Mouse (Mus musculus) embryonic stem cell, embryonic (primary cell): Measurements from ENCODE around the gene 2410002F23Rik.
"Not testable (repeated sequence)": the region's sequence is repeated elsewhere in the genome, so short reads cannot be mapped to it uniquely, and the experiment has no call there.

ENCODE experiments used
- CTCF ChIA-PET, 4 experiments: fragments of 300-600 bp in 2 of 4; fragments of 350-600 bp in 2 of 4; sonication (Branson Sonifier 250); formaldehyde crosslinking; loops; one replicate each; lab custom pipeline; 2022; ENCODE audit warnings: inconsistent platforms in 2 of 4; lab: Charles Lee
- POLR2A ChIA-PET, 4 experiments: fragments of 300-600 bp in 2 of 4; fragments of 350-600 bp in 2 of 4; sonication (Branson Sonifier 250); formaldehyde crosslinking; loops; one replicate each; lab custom pipeline; 2022; ENCODE audit warnings: antibody characterized with exemption in 4 of 4, inconsistent platforms in 1 of 4; lab: Charles Lee

2410002F23Rik gene

DNA sequence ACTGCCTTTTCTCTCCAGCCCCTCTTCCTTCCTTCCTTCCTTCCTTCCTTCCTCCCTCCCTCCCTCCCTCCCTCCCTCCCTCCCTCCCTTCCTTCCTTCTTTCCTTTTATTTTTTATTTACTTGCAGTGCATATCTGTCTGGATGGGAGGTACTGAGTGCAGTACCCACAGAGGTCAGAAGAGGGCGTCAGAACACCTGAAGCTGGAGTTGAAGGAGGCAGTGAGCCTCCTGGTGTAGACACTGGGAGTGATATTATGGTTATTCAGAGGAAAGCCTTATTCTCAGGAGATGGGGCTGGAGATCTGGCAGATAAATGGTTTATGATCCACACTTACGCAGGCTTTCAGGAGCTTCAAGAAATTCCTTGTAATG, 30.7 kb downstream of the 2410002F23Rik start:
- CTCF ChIA-PET: interaction anchor here (0.5 to 3.0 kb wide), 25 partner anchors 11 to 244 kb away, joined by 3 to 23 read pairs (median 4); partner anchors contain the start of genes 1700028J19Rik (in 1 of the 4) and 2410002F23Rik (in 1 of the 4)
- POLR2A ChIA-PET: interaction anchor here (0.6 to 3.1 kb wide), 43 partner anchors 8 to 471 kb away, joined by 3 to 46 read pairs (median 6); partner anchors contain the start of genes 1700028J19Rik (in 3 of the 4), 2410002F23Rik (in 3 of the 4), Fam71e1 (in 2 of the 4) and Emc10 (in 1 of the 4)

DNA sequence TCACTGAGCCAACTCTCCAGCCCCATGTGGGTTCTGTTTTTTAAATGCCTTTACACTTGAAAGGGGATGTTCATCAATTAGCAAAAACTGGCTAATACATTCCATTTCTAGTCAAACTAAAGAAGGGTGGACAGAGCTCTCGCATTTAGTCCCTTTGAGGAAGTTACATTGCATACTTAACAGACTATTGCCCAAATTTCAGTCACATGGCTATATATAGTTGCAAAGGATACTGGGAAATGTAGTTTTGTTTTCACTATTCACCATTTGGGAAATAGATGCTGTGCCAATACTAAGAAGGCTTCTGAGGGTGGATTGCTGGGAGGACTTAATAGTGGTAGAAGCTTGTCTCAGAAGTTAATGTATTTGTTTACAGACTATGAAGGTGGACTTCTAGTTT, 34.4 kb downstream of the 2410002F23Rik start:
- POLR2A ChIA-PET: interaction anchor here in 2 of 4 experiments (0.9 to 2.6 kb wide), 4 partner anchors 24 to 79 kb away, joined by 3 to 13 read pairs (median 4); no protein-coding TSS in a partner anchor
- CTCF ChIA-PET: interaction anchor here in 2 of 4 experiments (0.6 to 1.8 kb wide), 4 partner anchors 15 to 367 kb away, joined by 3 to 14 read pairs (median 4); no protein-coding TSS in a partner anchor

GRCm38 (mm10) chr7:44281586-44281985, 35.1 kb downstream of the 2410002F23Rik start:
- ChIA-PET CTCF (interaction anchor here in 2 of 4 experiments (0.6 to 1.6 kb wide), 3 partner anchors 16 to 36 kb away, joined by 3 to 14 read pairs (median 4); no protein-coding TSS in a partner anchor), POLR2A (interaction anchor here in 2 of 4 experiments (0.5 to 2.6 kb wide), 5 partner anchors 23 to 1598 kb away, joined by 3 to 13 read pairs (median 3); no protein-coding TSS in a partner anchor)

- ChIA-PET CTCF (interaction anchor here in 1 of 4 experiments (0.6 to 1.0 kb wide), 2 partner anchors 11 to 30 kb away, joined by 3 to 4 read pairs; no protein-coding TSS in a partner anchor), POLR2A (interaction anchor here (0.7 to 2.7 kb wide), 8 partner anchors 11 to 792 kb away, joined by 3 to 11 read pairs (median 5); partner anchors contain the start of genes 1700028J19Rik (in 1 of the 4) and 2410002F23Rik (in 1 of the 4))
Observed at GRCm38 (mm10) chr7:44287760-44288159, 41.2 kb downstream of the 2410002F23Rik start.

DNA sequence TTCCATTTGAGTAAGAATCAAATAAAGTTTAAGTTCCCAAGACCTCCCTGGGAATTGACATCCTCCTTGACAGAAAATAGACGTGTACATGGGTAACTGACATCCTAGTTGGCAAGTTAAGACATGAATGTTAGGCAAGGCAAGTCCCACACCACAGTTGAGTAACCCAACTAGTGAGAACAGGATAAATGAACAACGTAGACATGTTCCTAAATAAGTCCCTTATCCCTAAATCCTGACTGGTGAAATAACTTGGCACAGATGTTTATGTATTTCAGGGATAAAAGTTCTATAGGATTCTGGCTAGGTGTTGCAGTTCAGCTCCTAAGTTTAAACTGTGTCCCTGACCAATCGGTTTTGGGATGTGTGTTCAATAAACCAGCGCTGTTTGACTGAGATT, 44.5 kb downstream of the 2410002F23Rik start:
- ChIA-PET CTCF (interaction anchor here in 2 of 4 experiments (0.6 kb wide), 3 partner anchors 430 to 621 kb away, joined by 4 to 5 read pairs (median 5); partner anchors contain the start of gene Klk10 (in 1 of the 2)), POLR2A (interaction anchor here (1.0 to 3.7 kb wide), 15 partner anchors 10 to 194 kb away, joined by 3 to 36 read pairs (median 6); no protein-coding TSS in a partner anchor)

GRCm38 (mm10) chr7:44291418-44291817, 44.9 kb downstream of the 2410002F23Rik start:
- ChIA-PET POLR2A (interaction anchor here (0.6 to 3.7 kb wide), 19 partner anchors 10 to 557 kb away, joined by 3 to 36 read pairs (median 5); no protein-coding TSS in a partner anchor), CTCF (interaction anchor here in 1 of 4 experiments (0.6 kb wide), 1 partner anchor 621 kb away, joined by 5 read pairs; no protein-coding TSS in a partner anchor)

- POLR2A ChIA-PET: not testable (repeated sequence)
- CTCF ChIA-PET: interaction anchor here in 1 of 4 experiments (0.6 kb wide), 2 partner anchors 35 to 165 kb away, joined by 3 to 5 read pairs; no protein-coding TSS in a partner anchor
Observed at GRCm38 (mm10) chr7:44297501-44297900, 51.0 kb downstream of the 2410002F23Rik start.
